Mouse (Mus musculus) mesoderm, embryonic 11.5 days (tissue): ENCODE results near the gene Tmed8.
"Not testable (repeated sequence)": the region's sequence is repeated elsewhere in the genome, so short reads cannot be mapped to it uniquely, and the experiment has no call there.

Experiments used
- DNase-seq: peaks from one replicate; pipeline ENCODE4 v3.0.0-alpha.2; 2012; ENCODE audit warnings: low read depth, low spot score

Gene Tmed8

GRCm38 (mm10) chr12:87199973-87200586 is at the start of gene Tmed8:
Tmed8 (minus strand) TSS chr12:87200454.
- DNase-seq: peak; percentile 85

- no peak for DNase-seq
These were observed 38.4 kb upstream of the Tmed8 start, which contains the start of gene Noxred1 for GRCm38 (mm10) chr12:87238632-87239031. Noxred1 (minus strand) TSS chr12:87238732.

GRCm38 (mm10) chr12:87236882-87237483 is 36.7 kb upstream of the Tmed8 start:
- DNase-seq: no peak

- no peak for DNase-seq
These were observed 30.2 kb upstream of the Tmed8 start for GRCm38 (mm10) chr12:87230379-87230895.

GRCm38 (mm10) chr12:87229633-87230032 is 29.4 kb upstream of the Tmed8 start:
- DNase-seq: no peak

GRCm38 (mm10) chr12:87226801-87227200 is 26.5 kb upstream of the Tmed8 start:
- peak; percentile 4 for DNase-seq

- no peak for DNase-seq
These were observed 24.7 kb upstream of the Tmed8 start for GRCm38 (mm10) chr12:87224950-87225349.

GRCm38 (mm10) chr12:87219362-87219761 is 19.1 kb upstream of the Tmed8 start:
- peak; percentile 23 for DNase-seq

GRCm38 (mm10) chr12:87217596-87217995 is 17.3 kb upstream of the Tmed8 start:
- DNase-seq: no peak

- no peak for DNase-seq
These were observed 15.8 kb upstream of the Tmed8 start for GRCm38 (mm10) chr12:87216053-87216452.

- no peak for DNase-seq
These were observed 12.8 kb upstream of the Tmed8 start for GRCm38 (mm10) chr12:87212844-87213606.

GRCm38 (mm10) chr12:87205789-87206188 is 5.5 kb upstream of the Tmed8 start:
- not testable (repeated sequence) for DNase-seq

GRCm38 (mm10) chr12:87201694-87202093 is 1.4 kb upstream of the Tmed8 start:
- DNase-seq: no peak

- no peak for DNase-seq
These were observed 865 bp downstream of the Tmed8 start, which contains the start of gene Samd15 for GRCm38 (mm10) chr12:87199206-87199972. Samd15 (plus strand) TSS chr12:87199723.

- DNase-seq: no peak
These were observed 1.5 kb downstream of the Tmed8 start for GRCm38 (mm10) chr12:87198792-87199191.

GRCm38 (mm10) chr12:87196310-87196709 is 3.9 kb downstream of the Tmed8 start:
- no peak for DNase-seq

- no peak for DNase-seq
These were observed 5.2 kb downstream of the Tmed8 start for GRCm38 (mm10) chr12:87195069-87195468.

GRCm38 (mm10) chr12:87193008-87193407 is 7.2 kb downstream of the Tmed8 start:
- no peak for DNase-seq

GRCm38 (mm10) chr12:87177631-87178030 is 22.6 kb downstream of the Tmed8 start:
- DNase-seq: no peak

- DNase-seq: no peak
These were observed 24.9 kb downstream of the Tmed8 start for GRCm38 (mm10) chr12:87175194-87175946.

GRCm38 (mm10) chr12:87160815-87161214 is 39.4 kb downstream of the Tmed8 start:
- DNase-seq: no peak
